Mouse (Mus musculus) kidney, embryonic 16.5 days (tissue): ENCODE data around the gene Rbm20. TPM values are rescaled to one million over a fixed set of nuclear protein-coding genes. Genes with fewer than 3 reads are reported as not detected.

Source experiments
- ATAC-seq: fragments of 200-750 bp; cut with Nextera tagmentation; 2 replicates; pipeline ENCODE4 v1.8.0; 2017; ENCODE audit warnings: moderate TSS enrichment; ENCODE audit not compliant: low FRiP score, low TSS enrichment
- H3K27ac ChIP-seq: fragments of 300-500 bp; sonication (generic); 2 replicates; pipeline ENCODE4 v1.5.1; 2014; ENCODE audit warnings: low read length
- H3K27me3 ChIP-seq: fragments of 300-500 bp; sonication (generic); 2 replicates; pipeline ENCODE4 v1.6.1; 2014; ENCODE audit warnings: low read length, control low read depth, mixed read lengths; ENCODE audit not compliant: insufficient read depth
- H3K36me3 ChIP-seq: fragments of 300-500 bp; sonication (generic); 2 replicates; pipeline ENCODE4 v1.6.1; 2014; ENCODE audit warnings: low read length, control low read depth, mixed read lengths; ENCODE audit not compliant: insufficient read depth
- H3K4me1 ChIP-seq: fragments of 300-500 bp; sonication (generic); 2 replicates; pipeline ENCODE4 v1.6.1; 2014; ENCODE audit warnings: low read length, control low read depth, mixed read lengths; ENCODE audit not compliant: insufficient read depth
- H3K4me2 ChIP-seq: fragments of 300-500 bp; sonication (generic); replicated peaks from 2 replicates; pipeline ENCODE4 v1.6.1; 2014; ENCODE audit warnings: low read depth, low read length
- H3K4me3 ChIP-seq: fragments of 300-500 bp; sonication (generic); 2 replicates; pipeline ENCODE4 v1.5.1; 2014; ENCODE audit warnings: mild to moderate bottlenecking, low read length
- H3K9ac ChIP-seq: fragments of 300-500 bp; sonication (generic); replicated peaks from 2 replicates; pipeline ENCODE4 v1.6.1; 2014; ENCODE audit warnings: low read length
- H3K9me3 ChIP-seq: fragments of 300-500 bp; sonication (generic); 2 replicates; pipeline ENCODE4 v1.6.1; 2016; ENCODE audit warnings: low read length, control low read depth
- WGBS: fragments of 180-500 bp; shearing (Covaris S2); extraction: QIAGEN DNeasy Blood & Tissue Kit; methylation state at CpG from one replicate; pipeline ENCODE4 v1.1.7; 2014; 5-methylcytosine and 5-hydroxymethylcytosine counted together
- polyA plus RNA-seq: library from polyadenylated mRNA; unstranded; fragments of >200 nt; fragmentation: Nextera tagmentation; extraction: Ambion mirVana; gene quantifications from 2 replicates; pipeline ENCODE4 v1.2.1, GENCODE M21; 2015

Gene Rbm20
- polyA plus RNA-seq, 1 experiment from 2014 or later: 2.5 TPM

DNA sequence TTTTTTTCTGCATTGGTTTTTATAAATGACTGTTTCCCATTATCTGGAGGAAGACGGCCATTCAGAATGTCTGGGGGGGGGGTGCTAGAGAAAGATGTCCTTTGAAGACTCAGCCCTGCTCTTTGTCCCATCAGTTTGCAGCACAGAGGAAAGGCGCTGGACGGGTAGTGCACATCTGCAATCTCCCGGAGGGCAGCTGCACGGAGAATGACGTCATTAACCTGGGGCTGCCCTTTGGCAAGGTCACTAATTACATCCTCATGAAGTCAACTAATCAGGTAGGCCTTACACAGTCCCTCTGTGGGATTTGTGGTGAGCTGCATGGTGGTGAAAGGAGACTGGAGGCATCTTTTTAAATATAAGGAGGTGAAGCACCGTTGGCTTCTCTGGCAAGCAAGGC, 155.4 kb downstream of the Rbm20 start:
- 37% methylated on average over 7 of the region's 7 CpGs for WGBS
- Histone ChIP-seq H3K4me1 (peaks cover 38% of the 10 kb centered on the region), H3K27me3 (no peaks in the 10 kb centered on the region), H3K9me3 (no peaks in the 10 kb centered on the region), H3K4me3 (no peak overlapping the region), H3K9ac (no peak overlapping the region), H3K27ac (no peak overlapping the region), H3K4me2 (no peak overlapping the region), H3K36me3 (no peaks in the 10 kb centered on the region)
- ATAC-seq: no peak

DNA sequence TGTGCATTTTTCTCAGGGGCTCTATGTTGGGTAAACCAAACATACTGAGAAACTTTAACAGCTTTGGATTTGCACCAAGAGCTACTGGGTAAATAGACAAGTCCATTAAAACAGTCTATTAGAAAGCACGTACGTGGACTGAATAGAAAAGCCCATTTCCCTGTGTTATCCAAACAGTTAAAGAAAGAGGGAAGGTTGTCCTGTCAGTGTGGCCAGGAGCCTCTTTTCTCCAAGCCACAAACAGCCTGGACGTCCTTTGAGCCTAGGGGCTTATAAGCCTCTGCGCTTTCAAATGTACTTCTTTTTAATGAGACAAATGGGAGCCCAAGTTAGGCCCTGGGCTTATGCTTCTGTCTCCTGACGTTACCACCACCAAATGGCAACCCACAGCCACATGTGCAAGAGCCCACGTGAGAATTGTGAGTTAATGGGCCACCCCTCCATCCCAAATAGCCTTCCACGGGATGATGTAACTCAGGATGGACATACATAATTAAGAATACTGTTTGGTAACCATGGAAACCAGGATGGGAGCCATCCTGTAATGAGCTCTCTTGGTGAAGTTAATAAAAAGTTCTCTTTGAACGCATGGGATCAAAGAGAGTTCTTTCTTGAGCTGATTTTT, 156.8 kb downstream of the Rbm20 start:
- Histone ChIP-seq H3K4me1 (peaks cover 38% of the 10 kb centered on the region), H3K4me3 (no peak overlapping the region), H3K4me2 (no peak overlapping the region), H3K27ac (no peak overlapping the region), H3K36me3 (no peaks in the 10 kb centered on the region), H3K9ac (no peak overlapping the region), H3K27me3 (no peaks in the 10 kb centered on the region), H3K9me3 (no peaks in the 10 kb centered on the region)
- WGBS: 41% methylated on average over 8 of the region's 8 CpGs
- no peak for ATAC-seq

GRCm38 (mm10) chr19:53836569-53837454, 159.7 kb downstream of the Rbm20 start:
- WGBS: 38% methylated on average over 6 of the region's 6 CpGs
- H3K9ac ChIP-seq: no peak overlapping the region
- H3K36me3 ChIP-seq: no peaks in the 10 kb centered on the region
- H3K4me3 ChIP-seq: no peak overlapping the region
- H3K4me2 ChIP-seq: no peak overlapping the region
- no peak overlapping the region; the same call in 1 of the 2 replicates for H3K27ac ChIP-seq
- H3K27me3 ChIP-seq: no peaks in the 10 kb centered on the region
- H3K4me1 ChIP-seq: peaks cover 16% of the 10 kb centered on the region; the same call in 1 of the 2 replicates
- peak; percentile 53 for ATAC-seq
- H3K9me3 ChIP-seq: no peaks in the 10 kb centered on the region

GRCm38 (mm10) chr19:53838850-53839249, 161.7 kb downstream of the Rbm20 start:
- 59% methylated on average over 9 of the region's 9 CpGs for WGBS
- H3K4me2 ChIP-seq: no peak overlapping the region

GRCm38 (mm10) chr19:53839837-53840236, 162.7 kb downstream of the Rbm20 start:
- Histone ChIP-seq H3K4me3 (no peak overlapping the region), H3K27ac (no peak overlapping the region), H3K9me3 (no peaks in the 10 kb centered on the region), H3K27me3 (no peaks in the 10 kb centered on the region), H3K4me2 (no peak overlapping the region), H3K4me1 (peaks cover 12% of the 10 kb centered on the region; the same call in 1 of the 2 replicates), H3K9ac (no peak overlapping the region), H3K36me3 (no peaks in the 10 kb centered on the region; the same call in 1 of the 2 replicates)
- 71% methylated on average over 6 of the region's 6 CpGs for WGBS
- ATAC-seq: no peak

More at GRCm38 (mm10) chr19:53838850-53839249, 161.7 kb downstream of the Rbm20 start:
- Histone ChIP-seq H3K4me3 (no peak overlapping the region), H3K9ac (no peak overlapping the region), H3K9me3 (no peaks in the 10 kb centered on the region), H3K4me1 (peaks cover 12% of the 10 kb centered on the region; the same call in 1 of the 2 replicates), H3K36me3 (no peaks in the 10 kb centered on the region; the same call in 1 of the 2 replicates), H3K27ac (no peak overlapping the region), H3K27me3 (no peaks in the 10 kb centered on the region)
- ATAC-seq: no peak

GRCm38 (mm10) chr19:53841915-53842314, 164.8 kb downstream of the Rbm20 start:
- no peak for ATAC-seq
- H3K4me3 ChIP-seq: no peak overlapping the region
- no peaks in the 10 kb centered on the region for H3K9me3 ChIP-seq
- 74% methylated on average over 8 of the region's 8 CpGs for WGBS
- H3K4me2 ChIP-seq: no peak overlapping the region
- H3K27me3 ChIP-seq: no peaks in the 10 kb centered on the region
- peaks cover 1% of the 10 kb centered on the region; the same call in 1 of the 2 replicates for H3K4me1 ChIP-seq
- H3K27ac ChIP-seq: no peak overlapping the region
- no peak overlapping the region for H3K9ac ChIP-seq
- no peaks in the 10 kb centered on the region; the same call in 1 of the 2 replicates for H3K36me3 ChIP-seq

DNA sequence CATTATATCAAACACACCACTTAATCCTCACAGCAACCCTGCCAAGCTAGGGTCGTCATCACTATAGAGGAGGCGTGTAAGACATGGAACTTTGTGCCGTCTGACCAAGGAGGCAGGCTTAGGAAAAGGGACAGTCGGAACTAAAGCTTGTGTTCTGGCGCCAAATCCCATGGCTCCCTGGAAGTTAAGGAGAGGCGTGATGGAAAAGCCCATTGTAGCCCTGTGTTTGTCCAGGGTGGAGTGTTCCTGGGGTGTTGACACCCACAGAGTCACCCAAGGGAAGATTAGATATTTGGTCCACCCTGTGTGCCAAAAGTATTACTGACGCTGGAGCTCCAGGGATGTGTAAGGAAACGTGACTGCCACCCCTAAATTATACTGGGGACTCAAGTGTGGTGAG, 166.9 kb downstream of the Rbm20 start:
- Histone ChIP-seq H3K27me3 (no peaks in the 10 kb centered on the region), H3K4me1 (no peaks in the 10 kb centered on the region), H3K4me3 (no peak overlapping the region), H3K27ac (no peak overlapping the region), H3K4me2 (no peak overlapping the region), H3K9me3 (no peaks in the 10 kb centered on the region), H3K36me3 (no peaks in the 10 kb centered on the region; the same call in 1 of the 2 replicates), H3K9ac (no peak overlapping the region)
- no peak for ATAC-seq
- WGBS: 90% methylated on average over 8 of the region's 8 CpGs

DNA sequence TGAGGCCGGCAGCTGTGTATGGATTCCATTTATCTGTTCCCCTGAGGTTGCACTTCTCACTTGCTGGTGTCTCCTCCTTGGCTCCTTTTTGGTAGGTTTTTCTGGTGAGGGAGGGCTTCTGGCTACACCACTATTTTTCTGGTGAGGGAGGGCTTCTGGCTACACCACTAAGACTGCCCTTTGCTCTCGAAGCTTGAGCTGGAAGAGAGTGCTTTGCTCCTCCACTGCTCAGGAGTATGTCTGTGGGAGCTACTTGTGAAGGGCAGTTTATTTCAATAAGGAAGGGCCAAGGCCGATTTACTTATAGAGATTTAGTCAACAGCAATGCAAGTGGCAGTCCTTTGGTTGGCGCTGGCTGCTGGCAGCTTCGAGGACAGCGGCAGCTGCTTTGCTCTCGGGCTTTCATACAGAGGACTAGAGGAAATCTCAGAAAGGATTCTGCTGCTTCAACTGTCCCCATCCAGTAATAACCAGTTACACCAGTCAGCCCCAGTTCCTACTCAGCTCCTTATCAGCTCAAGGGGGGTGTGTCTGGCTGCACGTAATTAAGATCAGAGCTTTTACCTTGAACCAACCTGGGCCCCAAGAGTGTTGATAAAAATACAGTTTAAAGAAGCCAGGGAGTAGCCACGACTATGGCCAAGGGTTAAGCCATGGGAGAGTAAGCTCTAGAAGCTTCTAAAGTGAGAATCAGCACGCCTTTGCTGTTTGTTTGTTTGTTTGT, 171.3 kb downstream of the Rbm20 start:
- Histone ChIP-seq H3K9me3 (no peaks in the 10 kb centered on the region), H3K9ac (no peak overlapping the region), H3K36me3 (no peaks in the 10 kb centered on the region; the same call in 1 of the 2 replicates), H3K27me3 (no peaks in the 10 kb centered on the region), H3K4me2 (no peak overlapping the region), H3K4me1 (peaks cover 39% of the 10 kb centered on the region), H3K4me3 (no peak overlapping the region), H3K27ac (no peak overlapping the region)
- 87% methylated on average over 10 of the region's 10 CpGs for WGBS
- ATAC-seq: no peak

DNA sequence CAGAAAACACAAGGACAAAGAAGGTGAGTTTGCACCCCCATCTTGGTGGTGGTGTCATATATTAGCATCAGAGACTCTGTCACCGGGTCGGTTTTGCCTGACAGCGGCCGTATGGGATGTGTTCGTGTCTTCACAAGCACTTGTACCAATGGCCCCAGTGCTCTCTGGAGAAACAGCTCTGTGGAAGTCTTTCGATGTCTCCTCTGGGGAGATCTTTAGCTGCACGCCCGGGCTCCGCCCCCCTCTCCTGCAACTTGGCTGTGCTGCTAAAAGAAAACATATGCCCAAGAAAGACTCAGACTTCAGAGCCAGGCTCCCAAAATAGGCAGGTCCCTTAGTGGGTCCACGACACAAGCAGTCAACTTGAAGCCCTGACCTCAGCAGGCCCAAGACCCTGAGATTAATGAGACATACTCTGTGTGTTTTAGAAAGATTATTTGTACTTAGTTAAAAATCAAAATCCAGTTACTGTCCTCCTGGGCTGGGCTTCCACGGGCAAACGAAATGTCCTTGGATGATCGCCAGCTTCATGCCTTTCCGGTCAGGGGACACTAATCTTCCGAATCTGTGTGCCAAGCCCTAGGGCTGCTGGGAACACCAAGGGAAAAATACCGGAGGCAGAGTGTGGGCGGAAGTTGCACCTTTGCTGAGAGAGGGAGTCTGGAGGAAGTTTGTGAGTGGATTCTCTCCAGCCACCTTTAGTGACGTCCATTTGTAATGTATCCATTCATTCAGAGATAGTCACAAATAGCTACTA, 173.2 kb downstream of the Rbm20 start:
- Histone ChIP-seq H3K27ac (peak overlapping the region; percentile 77), H3K4me1 (peaks cover 46% of the 10 kb centered on the region), H3K4me3 (no peak overlapping the region), H3K4me2 (0 out of 2 replicates have a peak overlapping the region, but pooled peaks have one; percentile 10), H3K36me3 (no peaks in the 10 kb centered on the region), H3K9me3 (no peaks in the 10 kb centered on the region), H3K27me3 (no peaks in the 10 kb centered on the region), H3K9ac (peak overlapping the region; percentile 45; the same call in 1 of the 2 replicates)
- 32% methylated on average over 18 of the region's 18 CpGs for WGBS
- ATAC-seq: no peak
